Mouse (Mus musculus) bone marrow macrophage, adult 2 months (primary cell): ENCODE measurements around the gene Sct. TPM values are rescaled to one million over a fixed set of nuclear protein-coding genes. Genes with fewer than 3 reads are reported as not detected.

Source experiments
- H3K27ac ChIP-seq: 2 replicates; pipeline ENCODE4 v1.5.1; 2012; ENCODE audit warnings: low read depth, low read length; ENCODE audit not compliant: insufficient read depth
- H3K4me1 ChIP-seq: 2 replicates; pipeline ENCODE4 v1.6.1; 2012; ENCODE audit warnings: low read length; ENCODE audit not compliant: control insufficient read depth, insufficient read depth
- H3K4me3 ChIP-seq: 2 replicates; pipeline ENCODE4 v1.5.1; 2012; ENCODE audit warnings: mild to moderate bottlenecking, low read length, moderate library complexity; ENCODE audit not compliant: insufficient read depth
- CTCF ChIP-seq: IDR thresholded peaks from 2 replicates; pipeline ENCODE4 v1.5.1; 2012; ENCODE audit warnings: low read depth, mild to moderate bottlenecking, low read length, moderate library complexity
- POLR2A ChIP-seq: IDR thresholded peaks from 2 replicates; pipeline ENCODE4 v1.6.1; 2012; ENCODE audit warnings: mild to moderate bottlenecking, low read depth, low read length, borderline replicate concordance
- polyA plus RNA-seq: library from polyadenylated mRNA; stranded (reverse); fragments of >200 nt; gene quantifications from 2 replicates; pipeline ENCODE4 v1.2.4, GENCODE M21; 2012; ENCODE audit not compliant: missing spikeins, insufficient read depth, insufficient read length

Sct gene
- polyA plus RNA-seq, 1 experiment, result not detected

- H3K4me1 ChIP-seq, result peaks cover 10% of the 10 kb centered on the region
- no peak overlapping the region for H3K27ac ChIP-seq
- H3K4me3 ChIP-seq, result no peak overlapping the region
- no peak for TF ChIP-seq POLR2A
- TF ChIP-seq CTCF, result no peak
These were observed 47.4 kb downstream of the Sct start for GRCm38 (mm10) chr7:141231551-141231950.

- H3K4me1 ChIP-seq, result peaks cover 10% of the 10 kb centered on the region
- no peak overlapping the region for H3K27ac ChIP-seq
- H3K4me3 ChIP-seq, result no peak overlapping the region
- no peak for TF ChIP-seq POLR2A
- TF ChIP-seq CTCF, result no peak
These were observed 47.8 kb downstream of the Sct start for GRCm38 (mm10) chr7:141231111-141231510.

GRCm38 (mm10) chr7:141230570-141230969 is 48.4 kb downstream of the Sct start:
- Histone ChIP-seq H3K4me3 (peak overlapping the region; percentile 77; the same call in 1 of the 2 replicates), H3K27ac (no peak overlapping the region), H3K4me1 (peaks cover 10% of the 10 kb centered on the region)
- TF ChIP-seq POLR2A (no peak), CTCF (no peak)

- no peak overlapping the region for H3K27ac ChIP-seq
- TF ChIP-seq CTCF, result no peak
- no peak for TF ChIP-seq POLR2A
- H3K4me1 ChIP-seq, result peaks cover 10% of the 10 kb centered on the region
- peak overlapping the region; percentile 77 for H3K4me3 ChIP-seq
These were observed 49.2 kb downstream of the Sct start for GRCm38 (mm10) chr7:141229702-141230101.

Other genes starting within 250 kb of the Sct start
- gene B4galnt4, start 218.0 kb downstream of the Sct start, polyA plus RNA-seq, result not detected in 2 replicates
- gene Pkp3, start 200.9 kb downstream of the Sct start, polyA plus RNA-seq, result not detected in 2 replicates
- 1.6 and 3.9 TPM in 2 replicates for gene Sigirr, start 178.6 kb downstream of the Sct start, polyA plus RNA-seq
- not detected in 2 replicates for gene Ano9, start 161.3 kb downstream of the Sct start, polyA plus RNA-seq
- gene Ptdss2, start 156.8 kb downstream of the Sct start, polyA plus RNA-seq, result 20.7 and 21.5 TPM in 2 replicates
- gene Rnh1, start 106.3 kb downstream of the Sct start, polyA plus RNA-seq, result 131 and 141 TPM in 2 replicates
- 29.7 and 36.1 TPM in 2 replicates for gene Hras, start 85.1 kb downstream of the Sct start, polyA plus RNA-seq
- gene Lrrc56, start 85.0 kb downstream of the Sct start, polyA plus RNA-seq, result 3.4 and 4.1 TPM in 2 replicates
- 0.88 TPM in 1 of 2 replicates, not detected in the other for gene Lmntd2, start 65.1 kb downstream of the Sct start, polyA plus RNA-seq
- gene Rassf7, start 63.3 kb downstream of the Sct start, polyA plus RNA-seq, result 3.5 and 3.9 TPM in 2 replicates
- gene Phrf1, start 50.3 kb downstream of the Sct start, polyA plus RNA-seq, result 36.2 and 45.2 TPM in 2 replicates
- 164 and 168 TPM in 2 replicates for gene Irf7, start 12.7 kb downstream of the Sct start, polyA plus RNA-seq
- not detected in 2 replicates for gene Cdhr5, start 2.3 kb downstream of the Sct start, polyA plus RNA-seq
- not detected in 2 replicates for gene Drd4, start 12.9 kb upstream of the Sct start, polyA plus RNA-seq
- 27.3 and 37.4 TPM in 2 replicates for gene Deaf1, start 48.6 kb upstream of the Sct start, polyA plus RNA-seq
- gene Tmem80, start 48.6 kb upstream of the Sct start, polyA plus RNA-seq, result 29.8 and 37.8 TPM in 2 replicates
- not detected in 2 replicates for gene Eps8l2, start 59.7 kb upstream of the Sct start, polyA plus RNA-seq
- gene Taldo1, start 113.1 kb upstream of the Sct start, polyA plus RNA-seq, result 422 and 438 TPM in 2 replicates
- 45.8 and 50.5 TPM in 2 replicates for gene Gatd1, start 135.0 kb upstream of the Sct start, polyA plus RNA-seq
- gene Cend1, start 150.4 kb upstream of the Sct start, polyA plus RNA-seq, result not detected in 2 replicates
- 21.4 and 24.8 TPM in 2 replicates for gene Slc25a22, start 158.8 kb upstream of the Sct start, polyA plus RNA-seq
- 4.0 and 5.6 TPM in 2 replicates for gene Pidd1, start 164.9 kb upstream of the Sct start, polyA plus RNA-seq
- 2,115 and 2,403 TPM in 2 replicates for gene Rplp2, start 168.2 kb upstream of the Sct start, polyA plus RNA-seq
- gene Pnpla2, start 176.1 kb upstream of the Sct start, polyA plus RNA-seq, result 92.9 and 94.0 TPM in 2 replicates
- 66.8 and 69.6 TPM in 2 replicates for gene Cracr2b, start 182.0 kb upstream of the Sct start, polyA plus RNA-seq
- 49.5 and 57.9 TPM in 2 replicates for gene Cd151, start 188.3 kb upstream of the Sct start, polyA plus RNA-seq
- 4.8 and 5.0 TPM in 2 replicates for gene Polr2l, start 196.0 kb upstream of the Sct start, polyA plus RNA-seq
- gene Tspan4, start 196.1 kb upstream of the Sct start, polyA plus RNA-seq, result 99.8 and 102 TPM in 2 replicates